Mouse (Mus musculus) myocyte (in vitro differentiated cells): Measurements from ENCODE around the gene Usp50.

Experiments
- E2F4 ChIP-seq: IDR thresholded peaks from one replicate; pipeline ENCODE4 v1.6.1; 2011; ENCODE audit warnings: mild to moderate bottlenecking, control low read depth, moderate library complexity; ENCODE audit not compliant: insufficient read depth
- MAX ChIP-seq: IDR thresholded peaks from one replicate; pipeline ENCODE4 v1.6.1; 2011; ENCODE audit warnings: low read depth, mild to moderate bottlenecking, control low read depth
- MYOD1 ChIP-seq, 3 experiments: IDR thresholded peaks; one replicate each; pipeline ENCODE4 v1.6.1; 2011; ENCODE audit warnings: control low read depth in 2 of 3, low read depth in 2 of 3, mild to moderate bottlenecking in 2 of 3, moderate library complexity in 1 of 3; ENCODE audit not compliant: insufficient read length in 2 of 3, control insufficient read depth in 1 of 3
- MYOG ChIP-seq, 3 experiments: IDR thresholded peaks; one replicate each; pipeline ENCODE4 v1.6.1; 2011; ENCODE audit warnings: control low read depth in 2 of 3, low read depth in 2 of 3, mild to moderate bottlenecking in 2 of 3; ENCODE audit not compliant: insufficient read length in 2 of 3, control insufficient read depth in 1 of 3, insufficient read depth in 1 of 3
- POLR2A ChIP-seq: IDR thresholded peaks from one replicate; pipeline ENCODE4 v1.6.1; 2011; ENCODE audit warnings: low read depth, mild to moderate bottlenecking, control low read depth, moderate library complexity; ENCODE audit not compliant: insufficient read length
- REST ChIP-seq: IDR thresholded peaks from one replicate; pipeline ENCODE4 v1.6.1; 2011; ENCODE audit warnings: mild to moderate bottlenecking, control low read depth, moderate library complexity; ENCODE audit not compliant: insufficient read depth, insufficient read length
- SRF ChIP-seq: IDR thresholded peaks from one replicate; pipeline ENCODE4 v1.6.1; 2011; ENCODE audit warnings: low read depth; ENCODE audit not compliant: control insufficient read depth, insufficient read length
- TCF12 ChIP-seq: IDR thresholded peaks from one replicate; pipeline ENCODE4 v1.6.1; 2011; ENCODE audit warnings: mild to moderate bottlenecking, control low read depth; ENCODE audit not compliant: poor library complexity, insufficient read depth, severe bottlenecking
- USF1 ChIP-seq: IDR thresholded peaks from one replicate; pipeline ENCODE4 v1.6.1; 2011; ENCODE audit warnings: low read depth, mild to moderate bottlenecking, control low read depth, moderate library complexity

- TF ChIP-seq E2F4 (no peak), POLR2A (no peak), MYOG (IDR thresholded peaks at IDR 0.05; ENCODE audit: control insufficient read depth in 1 of 3, insufficient read depth in 1 of 3, insufficient read length in 2 of 3, low read depth in 2 of 3) (no peak), USF1 (no peak), TCF12 (no peak), REST (no peak), MYOD1 (IDR thresholded peaks at IDR 0.05; ENCODE audit: control insufficient read depth in 1 of 3, insufficient read length in 2 of 3, low read depth in 2 of 3) (no peak), MAX (no peak), SRF (no peak)
These were observed 15.1 kb downstream of the Usp50 start for GRCm38 (mm10) chr2:126768194-126768593.
